Mouse (Mus musculus) embryonic facial prominence, embryonic 10.5 days (tissue): ENCODE measurements around the gene BC030867. TPM values are rescaled to one million over a fixed set of nuclear protein-coding genes. Genes with fewer than 3 reads are reported as not detected.

Experiments used
- DNase-seq: peaks from one replicate; pipeline ENCODE4 v3.0.0-alpha.2; 2017; ENCODE audit warnings: low spot score
- H3K27ac ChIP-seq: fragments of 300-500 bp; sonication (generic); replicated peaks from 2 replicates; pipeline ENCODE4 v1.5.1; 2016; ENCODE audit warnings: mild to moderate bottlenecking
- H3K27me3 ChIP-seq: fragments of 300-500 bp; sonication (generic); replicated peaks from 2 replicates; pipeline ENCODE4 v1.6.1; 2016; ENCODE audit warnings: low read depth, mild to moderate bottlenecking; ENCODE audit not compliant: poor library complexity, severe bottlenecking
- H3K36me3 ChIP-seq: fragments of 300-500 bp; sonication (generic); replicated peaks from 2 replicates; pipeline ENCODE4 v1.6.1; 2016; ENCODE audit warnings: mild to moderate bottlenecking, moderate library complexity
- H3K4me1 ChIP-seq: fragments of 300-500 bp; sonication (generic); 2 replicates; pipeline ENCODE4 v1.6.1; 2016
- H3K4me3 ChIP-seq: fragments of 300-500 bp; sonication (generic); 2 replicates; pipeline ENCODE4 v1.5.1; 2016; ENCODE audit warnings: mild to moderate bottlenecking, moderate library complexity
- H3K9me3 ChIP-seq: fragments of 300-500 bp; sonication (generic); 2 replicates; pipeline ENCODE4 v1.6.1; 2016; ENCODE audit warnings: mild to moderate bottlenecking
- WGBS: fragments of 180-500 bp; shearing (Covaris S2); methylation state at CpG from one replicate; pipeline ENCODE4 v1.1.7; 2016; 5-methylcytosine and 5-hydroxymethylcytosine counted together
- polyA plus RNA-seq: library from polyadenylated mRNA; unstranded; fragments of >200 nt; fragmentation: Nextera tagmentation; extraction: Ambion mirVana; gene quantifications from 2 replicates; pipeline ENCODE4 v1.2.1, GENCODE M21; 2016

BC030867 gene
- 30.1 and 32.4 TPM in 2 replicates for polyA plus RNA-seq

DNA sequence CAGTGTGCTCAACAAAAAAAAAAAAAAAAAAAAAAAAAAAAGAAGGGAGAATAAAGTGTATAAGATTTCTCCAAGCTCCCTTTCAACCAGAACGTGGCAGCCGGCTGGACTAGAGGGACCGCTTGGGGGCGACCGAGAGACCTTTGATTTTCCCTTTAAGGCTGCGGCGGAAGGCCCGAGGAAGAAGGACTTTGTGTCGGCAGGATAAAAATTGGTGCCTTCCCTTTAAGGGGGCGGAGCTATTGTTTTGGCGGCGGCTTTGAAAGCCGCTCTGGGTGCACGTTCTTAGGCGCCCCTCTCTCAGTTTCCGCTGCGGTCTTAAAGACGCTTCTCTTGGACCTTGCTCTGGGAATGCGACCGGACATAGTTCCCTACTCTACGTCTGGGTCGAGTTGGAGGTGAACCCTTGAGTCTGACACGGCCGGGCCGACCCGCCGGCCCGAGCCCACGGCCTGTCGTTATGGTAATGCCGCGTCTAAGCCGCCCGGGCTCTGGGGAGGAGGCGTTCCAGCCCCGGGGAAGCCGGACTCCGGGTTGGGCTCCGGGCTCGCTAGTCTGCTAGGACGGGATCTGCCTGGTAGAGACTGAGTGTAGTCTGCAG lies at the start of gene BC030867:
Gene BC030867, plus strand, starts transcription at position 253 of the 601 bp plus-strand sequence.
- H3K4me3 ChIP-seq = peak within 1 kb of the TSS; percentile 95
- peak within 1 kb of the TSS; percentile 88 for H3K27ac ChIP-seq
- H3K27me3 ChIP-seq = peaks cover 24% of the 10 kb centered on the region
- peak; percentile 96 for DNase-seq
- peaks cover 32% of the 10 kb centered on the region for H3K36me3 ChIP-seq
- WGBS = under 1% methylated on average over 41 of the region's 41 CpGs
- peaks cover 26% of the 10 kb centered on the region for H3K4me1 ChIP-seq
- no peaks in the 10 kb centered on the region for H3K9me3 ChIP-seq

DNA sequence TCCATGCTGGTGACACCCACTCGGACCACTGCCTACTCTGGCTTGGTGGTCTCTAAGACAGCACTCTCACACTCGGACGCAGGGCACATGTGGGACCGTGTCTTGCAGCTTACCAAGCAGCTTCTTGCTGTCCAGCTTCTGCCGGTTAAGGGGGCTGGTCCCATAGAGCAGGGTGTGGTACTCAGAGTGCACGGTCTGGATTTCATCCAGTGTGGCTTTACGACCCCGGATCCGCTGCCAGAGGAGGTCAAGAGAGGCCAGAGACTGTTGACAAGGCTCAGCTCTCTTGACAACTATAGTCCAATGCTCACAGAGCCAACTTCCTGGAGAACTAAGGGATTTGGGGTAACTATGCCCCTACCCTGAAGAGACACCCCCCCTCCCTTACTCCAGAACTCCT lies 48.8 kb upstream of the BC030867 start:
- no peaks in the 10 kb centered on the region for H3K9me3 ChIP-seq
- DNase-seq = no peak
- peaks cover 18% of the 10 kb centered on the region for H3K4me1 ChIP-seq
- no peaks in the 10 kb centered on the region for H3K27me3 ChIP-seq
- H3K27ac ChIP-seq = no peak overlapping the region
- H3K36me3 ChIP-seq = peaks cover 99% of the 10 kb centered on the region
- 71% methylated on average over 9 of the region's 9 CpGs for WGBS
- H3K4me3 ChIP-seq = no peak overlapping the region

DNA sequence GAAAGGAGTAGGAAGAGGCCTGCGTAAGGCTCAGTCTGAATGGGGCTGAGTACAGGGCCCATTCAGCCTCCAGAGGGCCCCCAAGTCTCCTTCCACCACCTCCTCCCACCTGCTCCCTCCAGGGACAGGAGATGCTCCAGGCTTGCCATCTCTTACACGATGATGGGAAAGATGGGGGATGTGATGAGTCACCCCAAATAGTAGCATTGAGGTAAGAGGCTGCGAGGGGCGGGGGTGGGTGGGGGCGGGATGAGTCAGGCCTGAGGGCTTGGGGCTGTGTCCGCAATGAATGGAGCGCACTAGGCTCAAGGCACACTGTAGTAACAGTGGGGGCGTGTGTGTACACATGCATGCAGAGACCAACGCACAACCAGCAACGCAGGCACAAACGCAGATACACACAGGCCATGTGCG lies 47.3 kb upstream of the BC030867 start:
- DNase-seq = no peak
- Histone ChIP-seq H3K27me3 (0 out of 2 replicates have a peak, but pooled peaks cover 5% of the 10 kb centered on the region), H3K27ac (no peak overlapping the region), H3K4me1 (peaks cover 20% of the 10 kb centered on the region), H3K4me3 (no peak overlapping the region), H3K9me3 (no peaks in the 10 kb centered on the region), H3K36me3 (peaks cover 99% of the 10 kb centered on the region)
- WGBS = 78% methylated on average over 12 of the region's 12 CpGs

DNA sequence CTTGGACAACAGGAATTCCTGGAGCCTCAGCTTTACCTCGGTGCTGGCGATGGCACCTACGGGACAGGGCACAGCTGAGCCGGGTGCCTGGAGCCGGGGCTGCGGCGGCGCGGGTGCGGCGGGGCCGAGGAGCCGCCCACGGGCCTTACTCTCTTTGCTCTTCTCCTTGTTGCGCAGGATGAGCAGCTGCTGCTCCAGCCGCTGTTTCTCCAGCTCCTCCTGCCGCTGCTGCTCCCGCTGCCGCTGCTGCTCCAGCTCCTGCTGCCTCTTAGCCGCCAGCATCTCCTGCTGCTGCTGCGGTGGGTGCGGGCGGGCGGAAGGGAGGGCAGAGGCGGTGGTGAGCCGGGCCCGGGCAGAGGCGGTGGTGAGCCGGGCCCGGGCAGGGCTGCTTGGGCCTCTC lies 42.2 kb upstream of the BC030867 start:
- Histone ChIP-seq H3K36me3 (peaks cover 55% of the 10 kb centered on the region), H3K27me3 (0 out of 2 replicates have a peak, but pooled peaks cover 12% of the 10 kb centered on the region), H3K4me3 (no peak overlapping the region), H3K27ac (peak overlapping the region; percentile 49), H3K9me3 (no peaks in the 10 kb centered on the region), H3K4me1 (peaks cover 58% of the 10 kb centered on the region)
- 71% methylated on average over 30 of the region's 30 CpGs for WGBS
- DNase-seq = peak; percentile 16

DNA sequence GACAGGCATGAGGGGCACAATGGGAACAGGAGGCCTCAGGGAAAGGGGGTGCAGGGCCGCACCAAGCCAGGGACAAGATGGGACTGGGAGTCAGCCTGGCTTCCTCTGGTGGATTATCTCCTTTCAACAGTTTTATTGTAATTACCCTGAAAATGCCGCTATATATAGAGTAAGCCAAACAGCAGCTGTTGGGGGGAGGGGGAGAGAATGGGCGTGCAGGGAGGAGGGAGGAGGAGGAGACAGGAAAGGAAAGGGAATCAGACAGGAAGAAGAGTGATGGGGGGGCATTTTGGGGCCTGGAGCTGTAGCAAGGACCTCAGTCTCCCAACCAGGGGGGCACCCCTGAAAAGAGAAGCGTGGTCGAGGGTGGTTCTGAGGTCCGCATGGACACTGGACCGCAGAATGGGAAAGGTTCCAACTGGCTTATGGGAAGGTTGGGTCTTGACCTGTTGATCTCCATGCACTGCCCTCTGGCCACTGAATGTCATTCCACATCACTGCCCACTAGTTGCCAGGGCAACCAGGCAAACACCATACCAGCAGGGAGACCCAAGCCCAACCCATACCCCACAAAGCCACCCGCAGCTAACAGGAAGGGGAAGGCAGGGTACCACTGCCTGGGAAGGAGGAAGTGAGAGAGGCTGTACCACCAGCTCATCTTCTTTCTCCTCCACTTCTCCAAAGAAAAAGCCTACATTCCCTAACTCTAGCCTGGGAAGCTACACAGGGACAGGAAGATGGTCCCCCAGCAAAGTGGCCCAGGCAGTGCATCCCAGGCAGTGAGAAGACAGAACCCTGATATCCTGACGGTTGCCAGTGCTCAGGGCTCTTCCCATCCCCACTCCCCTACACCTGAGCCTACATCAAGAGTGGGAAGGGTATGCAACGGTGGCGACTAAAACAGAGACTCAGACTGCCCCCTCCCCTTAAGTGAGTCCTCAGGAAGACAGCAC lies 40.6 kb upstream of the BC030867 start:
- H3K27me3 ChIP-seq = 0 out of 2 replicates have a peak, but pooled peaks cover 12% of the 10 kb centered on the region
- H3K27ac ChIP-seq = peak overlapping the region; percentile 69
- H3K4me1 ChIP-seq = peaks cover 60% of the 10 kb centered on the region
- 45% methylated on average over 11 of the region's 11 CpGs for WGBS
- H3K4me3 ChIP-seq = peak overlapping the region; percentile 30; the same call in 1 of the 2 replicates
- peaks cover 40% of the 10 kb centered on the region for H3K36me3 ChIP-seq
- DNase-seq = peak; percentile 50
- H3K9me3 ChIP-seq = no peaks in the 10 kb centered on the region

DNA sequence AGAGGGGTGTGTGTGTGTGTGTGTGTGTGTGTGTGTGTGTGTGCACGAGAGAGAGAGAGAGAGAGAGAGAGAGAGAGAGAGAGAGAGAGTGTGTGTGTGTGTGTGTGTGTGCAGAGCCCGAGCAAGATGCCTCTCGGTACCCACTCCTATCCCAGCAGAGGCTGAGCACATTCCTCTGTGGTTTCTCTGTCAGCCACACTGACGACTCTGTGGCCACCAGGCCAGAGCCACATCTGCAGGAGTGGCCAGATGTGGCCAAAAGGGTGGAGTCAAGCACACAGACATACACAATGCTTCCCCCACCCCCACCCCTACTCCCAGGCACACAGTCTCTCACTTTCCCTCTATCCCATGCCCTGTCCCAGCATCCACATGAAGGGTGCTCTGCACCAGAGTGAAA lies 39.8 kb upstream of the BC030867 start:
- H3K4me3 ChIP-seq = 0 out of 2 replicates have a peak overlapping the region, but pooled peaks have one; percentile 6
- H3K9me3 ChIP-seq = no peaks in the 10 kb centered on the region
- H3K4me1 ChIP-seq = peaks cover 65% of the 10 kb centered on the region
- 48% methylated on average over 4 of the region's 4 CpGs for WGBS
- peak overlapping the region; percentile 69; the same call in 1 of the 2 replicates for H3K27ac ChIP-seq
- H3K27me3 ChIP-seq = 0 out of 2 replicates have a peak, but pooled peaks cover 12% of the 10 kb centered on the region
- DNase-seq = no peak
- H3K36me3 ChIP-seq = peaks cover 32% of the 10 kb centered on the region

DNA sequence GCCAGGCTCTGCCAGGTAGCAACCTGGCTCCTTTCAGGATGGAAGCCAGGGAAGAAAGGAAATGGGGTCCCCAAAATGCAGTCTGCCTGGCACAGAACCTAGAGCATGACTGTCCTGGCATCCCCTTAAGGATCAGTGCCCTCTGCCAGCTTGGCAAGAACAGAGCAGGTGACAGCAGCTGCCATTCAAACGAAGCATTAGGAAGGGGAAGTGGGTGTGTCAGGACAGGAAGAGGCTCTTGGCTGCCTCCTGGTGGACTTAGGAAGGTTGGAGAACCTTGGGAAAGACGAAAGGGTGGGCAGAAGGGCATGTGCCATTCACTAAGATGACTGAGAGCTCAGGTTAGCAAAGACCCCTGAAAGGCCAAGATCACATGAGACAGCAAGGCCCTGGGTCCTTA lies 38.9 kb upstream of the BC030867 start:
- Histone ChIP-seq H3K27me3 (0 out of 2 replicates have a peak, but pooled peaks cover 12% of the 10 kb centered on the region), H3K4me1 (peaks cover 74% of the 10 kb centered on the region), H3K27ac (peak overlapping the region; percentile 69; the same call in 1 of the 2 replicates), H3K36me3 (peaks cover 23% of the 10 kb centered on the region), H3K9me3 (no peaks in the 10 kb centered on the region), H3K4me3 (no peak overlapping the region)
- 24% methylated on average over 2 of the region's 2 CpGs for WGBS
- peak; percentile 24 for DNase-seq

DNA sequence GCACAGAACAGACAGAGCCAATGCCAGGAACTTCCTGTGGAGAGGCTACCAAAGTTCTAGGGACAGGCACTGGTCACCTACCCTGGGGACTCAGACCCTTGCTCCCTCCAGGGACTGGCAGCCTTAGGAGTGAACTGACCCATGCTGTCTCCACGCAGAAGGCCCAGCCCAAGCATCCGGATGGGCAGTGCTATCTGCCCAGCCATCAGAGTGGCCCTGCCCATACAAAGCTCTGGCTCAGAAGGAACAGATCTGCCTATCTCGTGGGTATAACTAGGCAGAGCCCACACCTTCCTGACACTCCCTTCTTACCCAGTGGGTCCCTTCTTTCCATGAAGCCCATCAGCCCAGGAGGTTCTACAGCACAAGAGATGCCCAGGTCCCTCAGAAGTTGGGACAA lies 38.5 kb upstream of the BC030867 start:
- no peaks in the 10 kb centered on the region for H3K9me3 ChIP-seq

DNA sequence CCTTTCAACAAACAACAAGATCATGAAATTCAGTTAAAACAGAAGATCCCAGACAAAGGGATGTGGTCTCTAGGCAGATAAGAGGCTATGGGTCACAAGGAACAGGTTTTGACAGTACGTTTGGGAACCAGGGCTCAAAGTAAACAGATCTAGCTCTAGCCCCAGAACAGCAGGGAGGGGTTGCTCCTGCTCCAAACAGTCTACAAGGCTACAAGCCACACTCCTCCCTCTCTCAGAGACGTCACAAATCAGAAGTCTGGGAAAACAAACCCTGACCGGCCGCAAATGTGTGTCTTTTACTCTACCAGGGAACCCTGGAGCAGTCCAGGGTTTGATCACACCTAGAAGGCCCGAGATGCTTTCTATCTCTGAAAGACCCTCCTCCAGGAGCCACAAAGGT lies 37.7 kb upstream of the BC030867 start:
- H3K9me3 ChIP-seq = no peaks in the 10 kb centered on the region
- 0 out of 2 replicates have a peak, but pooled peaks cover 10% of the 10 kb centered on the region for H3K27me3 ChIP-seq
- no peak for DNase-seq
- peaks cover 87% of the 10 kb centered on the region for H3K4me1 ChIP-seq
- no peak overlapping the region for H3K4me3 ChIP-seq
- peaks cover 11% of the 10 kb centered on the region for H3K36me3 ChIP-seq
- 35% methylated on average over 5 of the region's 5 CpGs for WGBS
- H3K27ac ChIP-seq = peak overlapping the region; percentile 59

More for the DNA sequence above, 38.5 kb upstream of the BC030867 start:
- no peak for DNase-seq
- H3K36me3 ChIP-seq = peaks cover 19% of the 10 kb centered on the region
- 72% methylated on average over 3 of the region's 3 CpGs for WGBS
- H3K27me3 ChIP-seq = 0 out of 2 replicates have a peak, but pooled peaks cover 12% of the 10 kb centered on the region
- no peak overlapping the region for H3K4me3 ChIP-seq
- H3K4me1 ChIP-seq = peaks cover 78% of the 10 kb centered on the region
- 0 out of 2 replicates have a peak overlapping the region, but pooled peaks have one; percentile 14 for H3K27ac ChIP-seq

DNA sequence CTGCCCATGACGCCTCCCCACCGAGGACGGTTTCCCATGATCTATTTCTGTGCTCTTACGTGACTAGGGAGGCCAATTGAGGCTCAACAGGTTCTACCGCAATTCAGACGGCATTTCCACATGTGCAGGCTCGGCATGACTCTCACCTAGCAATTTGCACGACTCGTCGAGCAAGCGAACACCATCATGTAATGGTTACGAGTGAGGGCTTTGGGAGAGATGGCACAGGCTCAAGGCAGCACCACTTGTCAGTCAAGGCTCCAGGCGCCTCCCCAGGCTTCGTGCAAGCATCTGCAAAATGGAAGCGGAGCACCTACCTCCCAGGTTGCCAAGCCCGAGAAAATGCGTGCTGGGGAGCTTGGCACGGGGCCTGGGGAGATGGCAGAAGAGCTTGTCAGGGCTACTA lies 36.7 kb upstream of the BC030867 start:
- Histone ChIP-seq H3K27ac (peak overlapping the region; percentile 59; the same call in 1 of the 2 replicates), H3K4me3 (no peak overlapping the region), H3K36me3 (peaks cover 1% of the 10 kb centered on the region), H3K4me1 (peaks cover 87% of the 10 kb centered on the region), H3K9me3 (no peaks in the 10 kb centered on the region), H3K27me3 (0 out of 2 replicates have a peak, but pooled peaks cover 1% of the 10 kb centered on the region)
- WGBS = 75% methylated on average over 18 of the region's 18 CpGs
- DNase-seq = no peak

DNA sequence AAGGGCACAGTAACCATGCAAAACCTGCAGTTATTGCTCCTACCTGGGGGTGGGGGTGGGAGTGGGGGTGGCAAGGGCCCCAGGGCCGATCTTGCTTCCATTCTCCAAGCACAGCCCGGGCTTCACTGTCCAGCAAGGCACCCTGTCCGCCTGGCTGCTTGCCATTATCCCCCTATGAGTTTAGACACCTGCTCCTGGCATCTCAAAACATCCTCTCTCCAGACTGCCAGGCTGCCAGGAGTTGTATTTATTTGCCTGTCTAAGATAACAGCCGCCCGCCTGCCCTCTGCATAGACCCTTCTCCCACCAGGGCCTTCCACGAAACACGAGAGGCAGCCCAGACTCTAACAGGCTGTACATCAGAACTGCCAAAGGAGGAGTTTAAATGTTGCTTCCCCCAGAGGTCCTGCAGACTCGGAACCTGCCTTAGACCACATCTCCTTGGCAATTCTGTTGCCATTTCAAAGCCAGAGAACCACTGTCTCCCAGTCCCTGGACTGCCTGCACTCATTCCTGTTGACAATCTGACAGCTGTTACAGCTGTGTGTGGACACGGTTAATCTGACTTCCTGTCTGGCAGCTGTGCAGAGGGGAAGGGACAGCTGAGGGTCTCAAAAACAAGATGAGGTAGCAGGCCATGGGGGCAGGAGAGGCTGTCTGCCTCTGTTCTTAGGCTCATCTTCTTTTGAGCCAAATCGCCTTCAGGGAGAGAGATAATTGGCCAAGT lies 34.1 kb upstream of the BC030867 start:
- Histone ChIP-seq H3K4me1 (peaks cover 87% of the 10 kb centered on the region), H3K36me3 (peaks cover 5% of the 10 kb centered on the region), H3K9me3 (no peaks in the 10 kb centered on the region), H3K4me3 (no peak overlapping the region), H3K27ac (no peak overlapping the region), H3K27me3 (no peaks in the 10 kb centered on the region)
- WGBS = 62% methylated on average over 10 of the region's 10 CpGs
- peak; percentile 31 for DNase-seq

DNA sequence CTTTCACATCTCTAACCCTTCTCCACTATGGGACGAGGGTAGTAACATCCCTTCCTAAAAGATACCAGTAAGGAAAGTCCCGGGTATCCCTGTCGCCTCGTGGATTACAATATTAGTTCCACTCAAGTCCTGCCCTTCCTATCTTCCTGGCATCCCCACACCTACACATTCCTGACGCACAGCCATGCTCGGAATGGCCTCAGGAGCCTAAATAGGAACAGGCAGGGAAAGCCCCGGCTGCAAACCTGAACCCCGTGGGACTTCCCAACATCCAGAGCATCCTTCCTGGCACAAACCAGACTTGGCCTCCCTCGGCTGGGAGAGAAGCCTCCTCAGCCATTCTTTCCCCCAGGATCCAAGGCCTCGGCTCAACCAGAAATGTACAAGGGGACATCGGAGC lies 33.2 kb upstream of the BC030867 start:
- Histone ChIP-seq H3K4me3 (peak overlapping the region; percentile 25; the same call in 1 of the 2 replicates), H3K27me3 (no peaks in the 10 kb centered on the region), H3K4me1 (peaks cover 88% of the 10 kb centered on the region), H3K27ac (peak overlapping the region; percentile 26), H3K9me3 (no peaks in the 10 kb centered on the region), H3K36me3 (peaks cover 13% of the 10 kb centered on the region)
- 76% methylated on average over 11 of the region's 11 CpGs for WGBS
- no peak for DNase-seq
